Mouse (Mus musculus): ENCODE data around the gene Fstl1. TPM values are rescaled to one million over a fixed set of nuclear protein-coding genes. Genes with fewer than 3 reads are reported as not detected.
A peak's percentile ranks its signal among the peaks of the same experiment; 100 is the strongest.

The Fstl1 gene
- polyA plus RNA-seq, 1 experiment from 2014 or later = 105 TPM

- H3K4me1 ChIP-seq (ENCODE audit: control insufficient read depth, insufficient read depth, low read length) = peaks cover 11% of the 10 kb centered on the region
- DNase-seq = no peak
- no peaks in the 10 kb centered on the region for H3K27me3 ChIP-seq (ENCODE audit: control insufficient read depth, insufficient read depth, low read length)
- ATAC-seq (ENCODE audit: low FRiP score, low TSS enrichment) = no peak
- WGBS = 78% methylated on average over 8 of the region's 8 CpGs
- no peak overlapping the region for H3K4me3 ChIP-seq (replicated peaks; ENCODE audit: low read depth, low read length)
- H3K4me2 ChIP-seq (ENCODE audit: low read length) = no peak overlapping the region
- no peak overlapping the region for H3K27ac ChIP-seq (replicated peaks; ENCODE audit: low read depth, low read length)
- H3K9ac ChIP-seq (replicated peaks; ENCODE audit: low read length) = no peak overlapping the region
- H3K9me3 ChIP-seq (ENCODE audit: control insufficient read depth, low read length) = no peaks in the 10 kb centered on the region
- no peaks in the 10 kb centered on the region for H3K36me3 ChIP-seq (ENCODE audit: control insufficient read depth, insufficient read depth, low read length)
Measured at GRCm38 (mm10) chr16:37807269-37807668, 30.6 kb downstream of the Fstl1 start.

- Histone ChIP-seq H3K9ac (replicated peaks; ENCODE audit: low read length) (no peak overlapping the region), H3K4me3 (replicated peaks; ENCODE audit: low read depth, low read length) (no peak overlapping the region), H3K27ac (replicated peaks; ENCODE audit: low read depth, low read length) (0 out of 2 replicates have a peak overlapping the region, but pooled peaks have one; percentile 61), H3K4me2 (ENCODE audit: low read length) (no peak overlapping the region), H3K9me3 (ENCODE audit: control insufficient read depth, low read length) (no peaks in the 10 kb centered on the region), H3K27me3 (ENCODE audit: control insufficient read depth, insufficient read depth, low read length) (no peaks in the 10 kb centered on the region), H3K4me1 (ENCODE audit: control insufficient read depth, insufficient read depth, low read length) (peaks cover 11% of the 10 kb centered on the region), H3K36me3 (ENCODE audit: control insufficient read depth, insufficient read depth, low read length) (no peaks in the 10 kb centered on the region)
- ATAC-seq (ENCODE audit: low FRiP score, low TSS enrichment) (no peak), DNase-seq (peak; percentile 27)
- WGBS = 24% methylated on average over 10 of the region's 10 CpGs
Measured at GRCm38 (mm10) chr16:37808866-37809622, 32.4 kb downstream of the Fstl1 start.

GRCm38 (mm10) chr16:37809623-37809992, 32.9 kb downstream of the Fstl1 start:
- no peaks in the 10 kb centered on the region for H3K27me3 ChIP-seq (ENCODE audit: control insufficient read depth, insufficient read depth, low read length)
- no peaks in the 10 kb centered on the region for H3K36me3 ChIP-seq (ENCODE audit: control insufficient read depth, insufficient read depth, low read length)
- no peak overlapping the region for H3K9ac ChIP-seq (replicated peaks; ENCODE audit: low read length)
- DNase-seq (no peak), ATAC-seq (ENCODE audit: low FRiP score, low TSS enrichment) (no peak)
- no peak overlapping the region for H3K4me3 ChIP-seq (replicated peaks; ENCODE audit: low read depth, low read length)
- H3K9me3 ChIP-seq (ENCODE audit: control insufficient read depth, low read length) = no peaks in the 10 kb centered on the region
- WGBS = 79% methylated on average over 6 of the region's 6 CpGs
- no peak overlapping the region for H3K4me2 ChIP-seq (ENCODE audit: low read length)
- H3K27ac ChIP-seq (replicated peaks; ENCODE audit: low read depth, low read length) = peak overlapping the region; percentile 61; the same call in 1 of the 2 replicates
- peaks cover 12% of the 10 kb centered on the region for H3K4me1 ChIP-seq (ENCODE audit: control insufficient read depth, insufficient read depth, low read length)

- ATAC-seq (ENCODE audit: low FRiP score, low TSS enrichment) (no peak), DNase-seq (no peak)
- H3K4me2 ChIP-seq (ENCODE audit: low read length) = no peak overlapping the region
- H3K4me1 ChIP-seq (ENCODE audit: control insufficient read depth, insufficient read depth, low read length) = peaks cover 14% of the 10 kb centered on the region
- H3K4me3 ChIP-seq (replicated peaks; ENCODE audit: low read depth, low read length) = no peak overlapping the region
- no peaks in the 10 kb centered on the region for H3K9me3 ChIP-seq (ENCODE audit: control insufficient read depth, low read length)
- WGBS = 92% methylated on average over 8 of the region's 8 CpGs
- H3K36me3 ChIP-seq (ENCODE audit: control insufficient read depth, insufficient read depth, low read length) = no peaks in the 10 kb centered on the region
- H3K27me3 ChIP-seq (ENCODE audit: control insufficient read depth, insufficient read depth, low read length) = no peaks in the 10 kb centered on the region
- peak overlapping the region; percentile 70 for H3K27ac ChIP-seq (replicated peaks; ENCODE audit: low read depth, low read length)
- H3K9ac ChIP-seq (replicated peaks; ENCODE audit: low read length) = peak overlapping the region; percentile 7; the same call in 1 of the 2 replicates
Measured at GRCm38 (mm10) chr16:37811874-37812273, 35.2 kb downstream of the Fstl1 start.

GRCm38 (mm10) chr16:37812474-37812886, 35.8 kb downstream of the Fstl1 start:
- H3K9ac ChIP-seq (replicated peaks; ENCODE audit: low read length) = peak overlapping the region; percentile 7; the same call in 1 of the 2 replicates
- ATAC-seq (ENCODE audit: low FRiP score, low TSS enrichment) (peak; percentile 64), DNase-seq (peak; percentile 85)
- H3K27me3 ChIP-seq (ENCODE audit: control insufficient read depth, insufficient read depth, low read length) = no peaks in the 10 kb centered on the region
- H3K4me2 ChIP-seq (ENCODE audit: low read length) = no peak overlapping the region
- no peak overlapping the region for H3K4me3 ChIP-seq (replicated peaks; ENCODE audit: low read depth, low read length)
- no peaks in the 10 kb centered on the region for H3K36me3 ChIP-seq (ENCODE audit: control insufficient read depth, insufficient read depth, low read length)
- H3K4me1 ChIP-seq (ENCODE audit: control insufficient read depth, insufficient read depth, low read length) = peaks cover 14% of the 10 kb centered on the region
- H3K27ac ChIP-seq (replicated peaks; ENCODE audit: low read depth, low read length) = peak overlapping the region; percentile 70
- no peaks in the 10 kb centered on the region for H3K9me3 ChIP-seq (ENCODE audit: control insufficient read depth, low read length)
- WGBS = 47% methylated on average over 9 of the region's 9 CpGs

- Histone ChIP-seq H3K27ac (replicated peaks; ENCODE audit: low read depth, low read length) (peak overlapping the region; percentile 62), H3K27me3 (ENCODE audit: control insufficient read depth, insufficient read depth, low read length) (no peaks in the 10 kb centered on the region), H3K4me1 (ENCODE audit: control insufficient read depth, insufficient read depth, low read length) (peaks cover 14% of the 10 kb centered on the region), H3K4me2 (ENCODE audit: low read length) (peak overlapping the region; percentile 23), H3K9me3 (ENCODE audit: control insufficient read depth, low read length) (no peaks in the 10 kb centered on the region), H3K36me3 (ENCODE audit: control insufficient read depth, insufficient read depth, low read length) (no peaks in the 10 kb centered on the region), H3K4me3 (replicated peaks; ENCODE audit: low read depth, low read length) (no peak overlapping the region), H3K9ac (replicated peaks; ENCODE audit: low read length) (no peak overlapping the region)
- 34% methylated on average over 5 of the region's 5 CpGs for WGBS
- ATAC-seq (ENCODE audit: low FRiP score, low TSS enrichment) = peak; percentile 46
- DNase-seq = no peak
Measured at GRCm38 (mm10) chr16:37813691-37814382, 37.2 kb downstream of the Fstl1 start.

GRCm38 (mm10) chr16:37814383-37814971, 37.8 kb downstream of the Fstl1 start:
- Histone ChIP-seq H3K27ac (replicated peaks; ENCODE audit: low read depth, low read length) (peak overlapping the region; percentile 78), H3K36me3 (ENCODE audit: control insufficient read depth, insufficient read depth, low read length) (no peaks in the 10 kb centered on the region), H3K27me3 (ENCODE audit: control insufficient read depth, insufficient read depth, low read length) (no peaks in the 10 kb centered on the region), H3K4me2 (ENCODE audit: low read length) (peak overlapping the region; percentile 23), H3K4me1 (ENCODE audit: control insufficient read depth, insufficient read depth, low read length) (peaks cover 14% of the 10 kb centered on the region), H3K9me3 (ENCODE audit: control insufficient read depth, low read length) (no peaks in the 10 kb centered on the region), H3K4me3 (replicated peaks; ENCODE audit: low read depth, low read length) (no peak overlapping the region), H3K9ac (replicated peaks; ENCODE audit: low read length) (no peak overlapping the region)
- peak; percentile 92 for ATAC-seq (ENCODE audit: low FRiP score, low TSS enrichment)
- peak; percentile 90 for DNase-seq
- WGBS = 17% methylated on average over 7 of the region's 7 CpGs

GRCm38 (mm10) chr16:37817986-37818385, 41.3 kb downstream of the Fstl1 start:
- no peak overlapping the region for H3K9ac ChIP-seq (replicated peaks; ENCODE audit: low read length)
- H3K36me3 ChIP-seq (ENCODE audit: control insufficient read depth, insufficient read depth, low read length) = peaks cover 15% of the 10 kb centered on the region
- H3K27me3 ChIP-seq (ENCODE audit: control insufficient read depth, insufficient read depth, low read length) = no peaks in the 10 kb centered on the region
- 93% methylated on average over 4 of the region's 4 CpGs for whole genome bisulfite sequencing
- H3K4me3 ChIP-seq (replicated peaks; ENCODE audit: low read depth, low read length) = no peak overlapping the region
- H3K27ac ChIP-seq (replicated peaks; ENCODE audit: low read depth, low read length) = no peak overlapping the region
- H3K9me3 ChIP-seq (ENCODE audit: control insufficient read depth, low read length) = no peaks in the 10 kb centered on the region
- peaks cover 9% of the 10 kb centered on the region for H3K4me1 ChIP-seq (ENCODE audit: control insufficient read depth, insufficient read depth, low read length)
- no peak for ATAC-seq (ENCODE audit: low FRiP score, low TSS enrichment)
- no peak overlapping the region for H3K4me2 ChIP-seq (ENCODE audit: low read length)
- no peak for DNase-seq

All from midbrain, embryonic 14.5 days (tissue).